Mouse (Mus musculus) frontal cortex, postnatal 10 days (tissue): Measurements from ENCODE around the gene Gpr35.

Experiments
- DNase-seq, 2 experiments: peaks; one replicate each; pipeline ENCODE4 v3.0.0; 2022; ENCODE audit warnings: low spot score in 2 of 2, mixed read lengths in 1 of 2

The Gpr35 gene

DNA sequence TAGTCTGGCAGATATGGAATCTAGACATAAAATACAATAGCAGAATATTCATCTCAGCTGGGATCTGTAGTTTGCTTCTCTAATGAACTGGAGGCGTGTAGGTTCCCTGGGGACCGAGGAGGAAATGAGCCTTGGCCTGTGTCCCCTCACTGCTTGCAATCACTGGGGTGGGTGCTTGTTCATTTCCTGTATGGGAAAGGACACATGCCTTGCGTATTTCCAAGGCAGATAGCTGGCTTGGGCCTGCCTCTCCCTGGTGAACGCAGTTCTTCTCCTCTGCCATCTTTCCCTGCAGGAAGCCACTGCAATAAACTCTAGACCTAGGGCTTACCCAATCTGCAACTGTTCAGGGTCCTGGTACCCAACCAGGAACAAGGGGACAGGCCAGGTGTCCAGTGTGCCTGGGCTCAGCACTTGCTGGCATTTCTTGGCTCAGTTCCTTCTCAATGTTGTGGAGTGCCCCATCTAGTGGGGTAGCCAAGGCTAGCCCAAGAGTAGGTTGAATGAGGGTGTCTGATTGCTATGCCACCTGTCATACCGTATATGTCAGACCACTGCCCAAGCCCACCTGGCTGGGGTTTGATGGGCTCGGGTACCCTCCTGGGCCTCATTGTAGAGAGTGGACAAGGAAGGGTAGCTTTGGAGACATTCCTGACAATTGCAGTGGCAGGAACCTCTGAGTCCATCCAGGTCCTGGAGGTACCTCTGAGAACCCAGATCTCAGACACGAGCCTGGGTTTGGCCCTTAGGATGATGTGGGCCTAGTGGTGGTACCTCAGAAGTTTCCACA, 30.6 kb downstream of the Gpr35 start:
- no peak for DNase-seq

DNA sequence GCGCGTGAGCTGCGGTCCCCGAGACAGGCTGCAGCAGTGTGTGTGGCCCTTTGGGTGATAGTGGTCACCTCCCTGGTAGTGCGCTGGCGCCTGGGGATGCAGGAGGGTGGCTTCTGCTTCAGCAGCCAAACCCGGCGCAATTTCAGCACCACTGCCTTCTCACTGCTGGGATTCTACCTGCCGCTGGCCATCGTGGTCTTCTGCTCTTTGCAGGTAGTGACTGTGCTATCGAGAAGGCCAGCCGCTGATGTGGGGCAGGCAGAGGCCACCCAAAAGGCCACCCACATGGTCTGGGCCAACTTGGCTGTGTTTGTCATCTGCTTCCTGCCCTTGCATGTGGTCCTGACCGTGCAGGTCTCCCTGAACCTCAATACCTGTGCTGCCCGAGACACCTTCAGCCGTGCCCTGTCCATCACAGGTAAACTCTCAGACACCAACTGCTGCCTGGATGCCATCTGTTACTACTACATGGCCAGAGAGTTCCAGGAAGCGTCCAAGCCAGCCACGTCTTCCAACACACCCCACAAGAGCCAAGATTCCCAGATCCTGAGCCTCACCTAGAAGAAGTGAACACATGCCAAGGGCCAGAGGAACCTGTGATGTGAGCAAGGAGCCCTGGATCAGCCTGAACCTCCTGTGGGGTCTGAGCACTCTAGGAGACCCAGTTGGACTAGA, 32.4 kb downstream of the Gpr35 start:
- no peak for DNase-seq

DNA sequence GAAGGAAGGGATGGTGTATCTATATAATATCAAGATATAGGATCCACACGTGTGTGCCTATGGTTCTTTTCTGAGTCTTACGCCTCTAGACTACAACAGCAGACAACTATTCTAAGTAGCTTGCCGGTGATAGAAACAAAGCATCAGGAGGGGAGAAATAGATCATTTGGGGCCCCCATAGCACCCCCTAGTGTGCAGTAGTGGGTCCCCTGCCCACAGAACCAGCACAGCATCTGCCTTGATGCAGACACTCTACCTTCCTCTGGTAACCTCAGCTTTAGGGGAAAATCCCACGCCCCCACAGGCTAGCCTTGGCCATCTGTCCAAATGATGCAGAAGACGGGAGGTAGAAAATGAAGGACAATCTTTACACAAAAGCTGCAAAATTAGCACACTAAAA, 34.3 kb downstream of the Gpr35 start:
- no peak for DNase-seq

DNA sequence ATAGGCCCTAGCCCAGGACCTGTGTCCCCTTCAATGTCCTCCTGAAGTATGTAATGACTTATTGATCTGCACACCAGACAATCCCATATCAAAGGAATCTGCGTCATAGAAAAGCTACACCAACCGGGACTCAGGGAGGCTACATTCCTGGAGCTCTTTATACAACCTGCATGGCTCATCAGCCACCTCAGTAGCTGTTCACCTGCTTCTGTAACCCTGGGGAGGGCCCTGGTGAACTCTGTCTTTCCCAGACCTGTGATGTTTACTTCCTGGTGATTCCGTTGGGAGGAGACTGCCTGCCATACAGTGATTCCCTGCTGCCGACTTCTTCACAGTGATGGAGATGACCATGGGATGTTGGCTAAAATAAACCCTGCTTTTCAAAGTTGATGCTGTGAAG, 38.2 kb downstream of the Gpr35 start:
- peak in 1 of 2 experiments; percentile 0 for DNase-seq

DNA sequence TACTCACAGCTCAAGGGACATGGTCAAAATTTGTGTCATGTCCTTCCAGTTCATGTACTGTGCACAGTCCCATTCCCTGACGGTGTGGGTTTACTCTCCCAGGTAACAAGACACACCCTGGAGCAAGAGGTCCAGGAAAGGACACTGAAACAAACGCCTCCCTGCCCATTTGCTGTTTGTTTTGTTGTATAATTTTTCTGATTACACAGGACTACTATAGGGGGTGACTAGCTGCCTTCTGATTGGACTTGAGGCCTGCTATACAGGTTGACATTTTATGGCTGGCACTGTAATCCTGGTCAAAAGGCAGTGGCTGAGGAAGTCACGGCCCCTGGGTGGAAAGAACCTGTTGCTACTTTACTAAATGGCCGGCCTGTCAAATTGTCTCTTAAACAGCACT, 39.2 kb downstream of the Gpr35 start:
- DNase-seq = peak in 1 of 2 experiments; percentile 0

DNA sequence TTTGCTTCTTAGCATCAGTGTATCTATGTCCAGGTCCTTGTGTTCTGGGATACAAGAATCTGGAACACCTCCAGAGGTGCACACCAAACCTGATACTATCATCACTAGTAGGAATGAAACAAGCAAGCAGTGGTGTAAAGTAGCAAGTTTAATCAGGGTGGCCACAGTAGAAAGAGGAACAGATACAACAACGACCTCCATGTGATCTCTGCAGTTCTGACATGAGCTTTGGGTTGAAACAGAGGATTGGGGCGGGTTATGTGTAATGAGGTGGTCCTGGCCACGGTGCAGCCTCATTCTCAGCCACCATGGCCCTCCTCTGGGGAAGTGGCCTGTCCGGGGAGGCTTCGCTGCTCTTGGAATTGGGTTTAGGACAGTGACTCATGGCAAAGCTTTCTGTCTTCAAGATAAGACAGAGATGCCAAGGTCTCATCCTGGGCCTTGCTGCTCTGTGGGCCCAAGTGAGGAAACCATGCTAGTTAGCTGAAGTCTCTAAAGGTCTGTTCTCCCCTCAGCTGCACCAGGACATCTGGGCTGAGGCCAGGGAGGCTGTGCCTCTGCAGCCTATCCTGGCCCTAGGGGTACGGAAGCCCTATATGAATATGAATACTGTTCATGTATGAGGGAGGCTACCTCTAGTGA, 41.7 kb downstream of the Gpr35 start:
- no peak for DNase-seq

DNA sequence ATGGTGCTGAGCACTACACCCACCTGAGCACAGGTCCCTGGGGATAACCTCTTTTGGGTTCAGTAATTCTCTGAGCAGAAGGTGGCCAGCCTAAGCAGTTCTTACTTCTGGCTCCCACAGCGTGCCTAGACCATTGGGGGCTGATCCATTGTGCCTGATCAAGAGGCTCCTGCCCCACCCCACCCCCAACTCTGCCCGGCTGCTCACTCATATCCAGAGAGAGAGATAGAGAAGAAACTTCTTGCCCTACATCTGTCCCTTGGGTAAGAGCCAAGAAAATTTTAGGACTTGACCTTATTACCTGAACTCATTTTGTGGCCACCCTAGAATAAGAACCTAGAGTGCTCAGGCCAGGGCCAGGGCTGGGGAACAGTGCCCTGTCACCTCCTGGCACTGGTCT, 42.2 kb downstream of the Gpr35 start:
- DNase-seq = no peak

DNA sequence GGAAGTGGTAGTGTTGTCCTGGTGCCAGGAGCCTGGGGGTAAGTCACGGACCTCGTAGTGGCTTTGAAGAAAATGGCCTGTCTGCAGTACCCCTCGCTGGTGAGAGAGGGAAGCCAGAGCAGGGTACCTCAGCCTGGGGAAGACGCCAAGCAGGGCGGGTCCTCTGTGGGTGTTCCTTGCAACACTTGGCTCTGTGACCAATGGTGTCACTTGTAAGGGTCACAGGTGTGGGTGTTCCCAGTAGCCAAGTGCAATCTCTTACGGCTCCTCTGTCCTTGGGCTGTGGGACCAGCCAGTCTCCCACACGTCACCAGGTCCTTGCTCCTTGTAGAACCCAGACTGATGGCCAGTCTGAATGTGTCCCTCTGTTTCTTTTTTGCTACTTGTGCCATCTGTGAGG, 55.4 kb downstream of the Gpr35 start, which contains the start of gene Aqp12:
TSS of gene Aqp12 (plus strand) at position 274 of the 400 bp plus-strand sequence.
- no peak for DNase-seq

DNA sequence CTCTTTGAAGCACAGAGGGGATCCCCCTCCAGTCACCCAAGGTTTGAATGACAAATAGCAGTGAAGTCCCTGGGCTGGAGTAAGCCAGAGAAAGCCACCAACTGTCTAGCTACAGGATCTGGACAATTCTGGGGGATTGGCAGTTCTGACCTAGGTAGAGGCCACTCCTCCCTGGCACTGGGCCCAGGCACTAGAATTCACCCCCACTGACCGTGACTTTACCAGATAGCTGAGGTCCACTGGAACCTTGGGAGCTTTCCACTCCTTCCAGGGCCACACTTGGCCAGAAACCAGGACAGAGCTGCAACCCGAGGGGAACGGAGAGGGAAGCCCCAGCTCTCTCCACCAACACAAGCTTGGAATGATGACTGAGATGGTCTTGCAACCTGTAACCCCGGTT, 58.5 kb downstream of the Gpr35 start:
- no peak for DNase-seq

DNA sequence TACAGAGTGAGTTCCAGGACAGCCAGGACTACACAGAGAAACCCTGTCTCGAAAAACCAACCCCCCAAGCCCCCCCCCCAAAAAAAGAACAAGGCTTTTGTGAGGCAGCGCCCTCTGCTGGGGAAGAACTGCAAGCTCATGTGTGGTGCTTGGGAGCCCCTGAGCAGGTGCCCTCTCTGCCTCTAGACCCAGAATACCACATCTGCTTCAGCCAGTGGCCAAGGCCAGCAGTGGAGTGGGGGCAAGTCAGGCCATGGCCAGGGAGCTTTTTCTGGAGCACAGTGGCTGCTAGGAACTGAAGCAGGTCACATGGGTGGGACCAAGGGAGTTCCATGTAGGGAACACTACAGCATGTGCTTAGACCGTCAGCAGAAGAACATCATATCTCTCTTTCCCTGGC, 60.1 kb downstream of the Gpr35 start:
- no peak for DNase-seq

DNA sequence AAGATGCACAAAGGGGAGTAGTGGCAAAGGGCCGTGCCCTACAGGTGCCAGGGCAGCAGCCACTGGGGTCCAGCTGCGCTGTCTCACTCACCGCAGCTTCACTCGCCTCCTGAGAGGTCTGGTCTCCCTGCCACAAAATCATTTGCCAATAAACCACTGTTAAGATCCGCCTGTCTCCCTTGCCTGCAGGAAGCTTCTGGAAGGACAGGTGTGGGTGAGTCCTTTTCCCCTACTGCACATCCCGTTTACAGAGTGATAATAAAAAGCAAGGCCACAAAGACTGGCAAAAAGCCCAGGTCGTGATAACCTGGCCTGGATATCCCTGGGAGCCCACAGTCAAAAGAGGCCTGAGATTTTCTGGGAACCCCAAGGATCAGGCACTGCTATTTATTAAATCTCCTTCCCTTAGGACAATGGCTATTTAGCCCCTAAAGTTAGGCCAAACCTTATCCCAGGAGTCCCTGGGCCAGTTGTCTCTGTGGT, 61.5 kb downstream of the Gpr35 start:
- DNase-seq = no peak

DNA sequence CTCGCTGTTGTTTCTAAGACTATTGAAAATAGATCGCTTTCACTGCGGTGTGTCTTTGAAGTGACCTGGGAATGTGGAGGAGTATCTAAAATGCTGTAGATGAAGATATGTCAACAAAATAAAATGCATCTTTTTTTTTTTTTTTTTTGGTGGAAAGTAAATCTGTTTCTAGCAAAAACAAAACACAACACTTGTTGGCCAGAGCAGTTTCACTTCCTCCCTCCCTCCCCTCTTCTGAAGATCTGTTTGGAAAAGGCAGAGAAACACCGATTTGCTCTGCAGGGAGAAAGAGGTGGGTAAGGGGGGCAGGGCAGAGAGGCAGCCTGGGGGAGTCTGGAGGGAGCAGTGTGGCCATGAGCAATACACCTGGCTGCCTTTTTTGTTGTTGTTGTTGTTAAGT, 62.7 kb downstream of the Gpr35 start:
- no peak for DNase-seq

DNA sequence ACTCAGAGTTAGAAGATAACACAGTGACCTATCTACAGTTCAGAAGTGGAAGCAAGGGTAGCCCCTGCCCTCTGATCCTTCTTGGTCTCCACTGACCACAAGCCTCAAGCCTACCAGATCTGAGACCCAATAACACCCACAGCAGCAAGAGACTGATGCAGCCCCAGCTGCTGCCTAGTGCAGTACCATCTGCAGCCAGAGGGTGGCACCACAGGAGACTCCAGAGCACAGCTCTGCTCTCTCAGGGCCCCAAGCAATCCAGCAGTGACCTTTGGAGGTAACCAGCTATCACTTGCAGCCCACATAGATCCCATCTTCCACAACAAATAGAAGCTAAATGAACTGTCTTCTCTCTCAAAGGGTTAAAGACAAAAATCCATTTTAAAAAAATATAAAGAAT, 63.8 kb downstream of the Gpr35 start:
- DNase-seq = peak; percentile 60 to 71

DNA sequence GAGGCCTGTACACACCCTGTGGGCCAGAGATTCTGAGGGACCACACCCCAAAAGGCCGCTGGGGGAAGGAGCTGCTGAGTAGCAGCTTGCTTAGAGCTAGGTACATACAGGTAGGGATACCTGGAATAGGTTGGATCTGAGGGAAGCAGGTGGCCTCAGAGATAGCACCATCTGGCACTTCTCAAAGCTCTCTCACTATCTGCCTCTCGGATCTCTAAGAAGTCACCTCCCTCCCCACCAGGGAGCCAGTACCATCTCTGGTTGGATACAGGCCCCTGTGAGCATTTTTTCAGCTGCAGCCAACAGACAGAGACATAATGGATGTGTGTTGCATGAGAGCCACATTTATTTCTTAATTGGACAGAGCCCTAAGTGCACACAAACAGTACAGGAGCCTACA, 64.5 kb downstream of the Gpr35 start:
- DNase-seq = no peak

DNA sequence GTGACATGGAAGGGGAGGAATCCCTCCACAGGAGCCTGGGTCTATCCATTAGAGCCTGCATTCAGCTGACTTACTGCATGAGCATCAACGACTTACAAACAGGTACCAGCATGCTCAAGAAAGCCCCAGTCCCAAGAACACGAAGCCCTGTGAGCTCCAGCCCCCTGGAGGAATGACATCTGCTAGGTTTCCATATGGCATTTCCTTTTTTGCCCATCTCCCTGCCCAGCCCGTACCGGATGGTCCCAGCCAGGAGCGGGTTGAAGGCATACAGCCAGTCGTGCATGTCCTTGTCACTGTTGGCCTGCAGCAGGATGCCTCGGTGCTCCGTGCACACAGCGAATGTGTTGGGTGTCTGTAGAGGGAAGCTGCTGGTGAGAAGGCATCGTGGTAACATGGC, 68.1 kb downstream of the Gpr35 start:
- DNase-seq = no peak

DNA sequence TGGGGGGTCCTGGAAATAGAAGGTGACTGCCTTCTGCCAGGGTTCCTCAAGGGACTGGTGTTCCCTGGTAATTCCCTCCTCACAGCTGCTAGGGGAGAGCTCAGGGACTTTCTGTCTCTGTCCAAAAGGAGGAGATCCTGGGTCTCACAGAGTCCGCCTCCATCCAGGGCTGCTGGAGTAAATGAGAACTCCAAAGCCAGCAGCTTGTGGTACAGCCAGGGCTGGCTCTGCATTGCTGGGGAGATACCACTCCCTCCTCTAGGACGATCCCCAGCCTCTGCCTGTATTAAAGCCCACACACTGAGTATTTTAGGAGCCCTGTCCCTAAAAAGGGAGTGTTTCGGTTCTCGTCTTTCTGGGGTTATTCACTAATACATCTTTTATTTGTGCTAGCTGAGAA, 69.9 kb downstream of the Gpr35 start:
- DNase-seq = no peak

DNA sequence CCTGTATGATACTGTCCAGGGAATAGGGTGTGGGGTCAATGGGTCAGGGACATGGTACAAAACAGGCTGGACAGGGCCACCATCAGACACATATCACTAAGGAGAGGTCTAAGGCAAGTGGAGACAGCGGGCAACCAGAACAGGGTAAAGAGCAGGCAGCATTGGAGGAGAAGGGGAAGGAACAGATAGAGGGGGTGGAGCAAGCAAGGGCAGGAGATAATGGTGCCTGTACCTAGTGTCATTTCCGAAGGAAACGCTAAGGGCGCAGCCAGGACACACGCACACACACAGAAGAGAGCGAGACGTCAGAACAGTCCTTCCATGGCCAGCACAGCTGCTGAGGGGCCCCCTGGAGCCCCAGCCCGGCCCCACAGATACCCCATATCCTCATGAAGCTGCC, 75.9 kb downstream of the Gpr35 start:
- no peak for DNase-seq

DNA sequence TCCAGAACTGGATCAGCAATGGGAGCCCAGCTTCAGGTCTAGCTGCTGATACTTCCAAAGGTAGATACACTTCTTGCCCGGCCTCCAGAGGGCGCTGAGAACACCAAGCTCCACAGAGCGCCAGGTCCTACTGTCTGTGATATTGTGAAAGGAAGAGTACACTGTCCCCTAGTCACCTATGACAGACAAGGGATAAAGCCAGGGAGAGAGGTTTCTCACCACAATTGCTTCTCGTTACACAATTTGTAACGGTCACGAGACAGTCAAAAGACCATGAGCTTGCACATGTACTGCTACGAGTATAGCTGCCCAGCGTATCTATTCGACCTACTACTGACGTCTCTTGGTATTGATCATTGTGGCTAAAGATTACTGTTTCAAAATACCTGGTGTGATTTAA, 78.7 kb downstream of the Gpr35 start:
- DNase-seq = no peak

DNA sequence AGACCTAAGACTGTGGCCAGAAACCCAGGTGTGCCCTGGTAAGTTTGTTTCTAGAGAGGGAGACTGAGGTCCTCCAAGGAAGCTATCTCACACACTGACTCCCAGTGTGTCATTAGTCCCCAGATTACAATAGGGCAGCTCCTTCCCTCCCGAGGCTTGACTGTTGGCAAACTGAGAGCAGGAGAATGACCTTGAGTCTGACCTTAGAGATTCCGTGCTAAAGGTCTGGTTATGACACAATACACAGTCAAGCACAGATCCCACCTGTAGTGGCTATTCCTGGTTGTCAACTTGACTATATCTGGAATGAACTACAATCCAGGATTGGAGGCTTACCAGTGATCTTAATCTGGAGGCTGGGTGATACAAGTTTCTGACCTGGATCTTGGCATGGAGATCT, 79.4 kb downstream of the Gpr35 start:
- no peak for DNase-seq

DNA sequence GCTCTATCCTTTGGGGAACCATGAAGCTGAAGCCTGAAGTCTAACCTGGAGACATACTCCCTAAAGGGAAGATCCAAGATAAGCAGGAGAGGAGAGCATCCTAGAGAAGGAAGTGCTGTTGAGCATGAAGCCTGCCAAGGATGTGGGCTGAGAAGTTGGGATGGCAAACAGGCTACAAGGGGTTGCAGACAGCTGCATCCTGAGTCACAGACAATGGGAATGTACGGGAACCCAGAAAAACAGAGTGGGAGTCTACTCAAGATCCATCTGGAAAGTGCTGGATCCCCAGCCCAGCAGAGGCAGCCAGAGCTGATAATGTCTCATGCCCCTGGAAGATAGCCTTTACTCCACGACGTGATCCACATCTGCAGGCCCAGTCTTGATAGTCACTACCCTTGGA, 80.5 kb downstream of the Gpr35 start:
- DNase-seq = no peak

DNA sequence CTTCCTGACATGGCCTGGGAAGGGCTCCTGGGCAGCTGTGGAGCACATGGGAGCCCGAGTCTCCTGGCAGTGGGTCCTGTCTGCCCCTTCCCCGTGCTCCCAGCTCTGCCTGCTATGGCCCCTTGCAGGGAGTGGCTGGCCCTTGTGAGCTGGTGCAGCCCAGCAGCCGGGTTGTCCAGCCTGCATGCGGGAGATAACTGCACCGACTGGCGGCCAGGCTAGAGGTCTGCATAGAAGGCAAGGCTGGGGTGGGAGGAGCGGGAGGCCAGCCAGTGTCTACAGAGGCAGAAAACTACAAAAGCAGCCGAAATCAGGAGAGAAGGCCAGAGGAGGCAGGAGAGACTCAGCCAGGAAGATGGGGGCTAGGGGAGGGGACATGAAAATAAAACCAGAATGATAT, 83.3 kb downstream of the Gpr35 start:
- DNase-seq = no peak

DNA sequence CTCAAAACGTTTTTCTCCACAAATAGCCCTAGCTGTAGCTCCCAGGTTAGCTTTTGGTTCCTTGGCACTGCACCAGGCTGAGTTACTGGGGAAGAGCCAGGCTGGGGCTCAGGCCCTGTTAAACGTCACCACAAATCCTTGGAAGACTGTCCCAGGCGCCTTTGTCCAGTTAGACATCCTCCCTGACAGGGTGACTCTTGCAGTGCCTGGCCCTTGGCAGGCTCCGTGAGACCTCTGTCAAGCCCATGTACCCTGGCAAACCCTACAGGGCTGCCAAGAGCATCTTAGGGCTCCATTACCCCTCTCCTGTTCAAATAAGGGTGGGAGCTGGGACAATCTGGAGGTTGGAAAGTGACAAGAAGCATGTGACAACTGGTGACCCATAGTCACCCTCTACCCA, 85.3 kb downstream of the Gpr35 start:
- no peak for DNase-seq
